Mouse (Mus musculus) kidney, postnatal 4 days (tissue): ENCODE data around the gene Eml4.
A peak's percentile ranks its signal among the peaks of the same experiment; 100 is the strongest.

Experiments used
- DNase-seq, 2 experiments: peaks; one replicate each; pipeline ENCODE4 v3.0.0; 2021; ENCODE audit warnings: mixed read lengths in 2 of 2

Eml4 gene

DNA sequence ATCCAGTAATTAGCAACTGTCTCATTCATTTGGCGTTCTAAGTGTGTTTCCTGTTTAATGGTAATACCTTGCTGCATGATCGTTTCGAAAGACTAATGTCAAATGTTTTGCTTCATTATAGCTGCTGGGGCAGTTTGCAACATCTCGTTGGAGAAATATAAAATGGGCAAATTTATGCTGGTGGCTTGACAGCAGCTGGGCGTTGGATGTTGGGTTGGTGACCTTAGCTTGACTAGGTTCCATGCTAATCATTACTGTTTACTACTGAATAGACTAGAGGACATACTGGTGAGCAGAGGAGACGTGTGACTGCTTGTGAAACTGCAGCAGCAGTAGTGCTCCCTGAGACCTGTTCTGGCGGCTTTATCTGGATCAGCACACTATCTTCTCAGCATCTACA, 6.5 kb upstream of the Eml4 start:
- DNase-seq: no peak

GRCm38 (mm10) chr17:83348056-83348822, 2.5 kb upstream of the Eml4 start:
- DNase-seq: peak in 1 of 2 experiments; percentile 17

DNA sequence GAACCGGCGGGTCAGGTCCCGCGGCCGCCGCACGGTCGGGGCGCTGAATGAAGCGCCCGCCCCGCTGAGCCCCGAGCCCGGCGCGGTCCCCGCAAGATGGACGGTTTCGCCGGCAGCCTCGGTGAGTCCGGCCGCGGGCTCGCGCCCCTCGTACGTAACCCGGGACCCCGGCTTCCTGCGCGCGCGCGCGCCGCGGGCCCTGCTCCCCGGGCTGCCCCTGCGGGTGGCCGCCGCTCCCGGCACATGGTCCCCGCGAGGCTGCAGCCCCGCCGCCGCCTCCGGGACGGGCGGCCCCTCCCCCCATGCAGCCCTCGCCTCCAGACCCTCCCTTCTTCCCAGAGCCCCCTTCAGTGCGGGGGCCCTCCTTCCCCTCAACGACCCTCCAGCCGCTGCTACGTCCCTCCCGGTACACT, 394 bp downstream of the Eml4 start:
- DNase-seq: peak in 1 of 2 experiments; percentile 73

DNA sequence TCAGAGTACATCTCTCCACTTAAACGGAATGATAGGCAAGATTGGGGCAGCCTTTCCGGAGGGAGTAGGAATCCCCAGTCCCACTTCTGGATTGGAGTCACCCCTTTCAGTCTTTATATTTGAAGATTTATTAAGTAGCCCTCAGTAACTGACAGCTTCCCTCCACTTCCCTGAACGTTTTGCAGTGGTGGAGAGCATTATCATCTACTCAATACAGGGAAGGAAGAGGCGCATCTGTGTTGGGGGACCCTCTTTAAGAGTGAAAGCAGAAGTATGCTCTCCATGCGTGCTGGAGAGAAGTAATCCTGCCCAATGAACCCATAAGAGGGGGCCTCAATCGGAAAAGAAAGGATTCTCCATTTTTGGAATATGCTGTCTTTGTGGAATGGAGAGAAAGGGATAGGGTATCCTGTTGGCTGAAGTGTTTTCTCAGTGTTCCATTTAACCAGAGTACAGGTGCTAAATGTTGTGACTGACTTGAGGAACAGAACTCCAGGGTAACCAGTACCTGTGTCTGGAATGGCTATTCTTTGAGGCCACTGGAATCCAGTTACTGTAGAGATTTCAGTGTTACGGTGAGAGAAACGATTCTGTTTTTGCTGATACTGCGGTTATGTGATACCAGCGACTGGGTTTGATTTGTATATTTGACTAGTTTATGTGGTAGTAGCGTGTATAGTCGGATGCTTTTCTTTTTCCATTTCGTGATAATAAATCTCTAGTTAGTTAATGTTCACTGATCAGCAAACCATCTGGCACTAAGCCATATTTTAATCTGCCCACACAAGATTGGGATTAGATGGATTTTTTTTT, 1.1 kb downstream of the Eml4 start:
- DNase-seq: peak in 1 of 2 experiments; percentile 21

DNA sequence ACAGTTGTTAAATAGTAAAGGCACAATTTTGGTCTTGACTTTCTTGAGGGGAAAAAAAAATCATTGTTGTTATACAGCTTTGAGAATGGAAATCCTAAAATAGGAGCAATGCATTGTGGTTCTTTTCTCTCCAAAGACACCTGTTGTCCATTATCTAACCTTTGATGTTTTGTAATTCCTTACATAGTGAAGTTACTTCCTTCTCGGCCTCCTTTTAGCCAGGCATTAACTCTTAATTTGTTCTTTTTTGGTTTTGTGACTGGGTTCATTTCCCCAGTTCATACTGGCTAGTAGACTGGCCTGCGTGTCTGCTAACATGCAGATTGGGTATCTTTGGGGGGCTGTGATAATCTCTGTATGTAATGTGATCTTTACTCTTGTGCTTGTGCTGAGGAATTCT, 1.7 kb downstream of the Eml4 start:
- no peak for DNase-seq

- DNase-seq: no peak
Measured at GRCm38 (mm10) chr17:83353011-83353410, 2.3 kb downstream of the Eml4 start.

- no peak for DNase-seq
Measured at GRCm38 (mm10) chr17:83353460-83353859, 2.7 kb downstream of the Eml4 start.

DNA sequence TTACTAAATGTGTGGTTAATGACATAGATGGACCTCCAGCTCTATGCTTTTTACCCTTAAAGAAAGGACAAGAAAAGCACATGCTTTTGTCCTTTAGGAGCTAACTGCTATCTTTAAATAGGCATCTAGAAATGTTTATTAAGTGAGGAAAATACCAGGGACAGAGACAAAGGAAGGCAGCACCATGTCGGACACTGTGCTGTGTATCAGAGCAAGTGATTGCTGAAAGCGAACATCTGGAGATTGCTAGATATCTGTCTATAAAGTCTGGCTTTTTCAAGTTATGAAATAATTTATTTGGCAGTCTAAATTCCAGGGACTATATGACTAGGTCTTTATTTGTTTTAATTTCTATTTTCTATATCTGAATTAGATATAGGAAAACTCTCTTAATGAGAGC, 4.8 kb downstream of the Eml4 start:
- no peak for DNase-seq

GRCm38 (mm10) chr17:83359934-83360333, 9.2 kb downstream of the Eml4 start:
- DNase-seq: no peak

DNA sequence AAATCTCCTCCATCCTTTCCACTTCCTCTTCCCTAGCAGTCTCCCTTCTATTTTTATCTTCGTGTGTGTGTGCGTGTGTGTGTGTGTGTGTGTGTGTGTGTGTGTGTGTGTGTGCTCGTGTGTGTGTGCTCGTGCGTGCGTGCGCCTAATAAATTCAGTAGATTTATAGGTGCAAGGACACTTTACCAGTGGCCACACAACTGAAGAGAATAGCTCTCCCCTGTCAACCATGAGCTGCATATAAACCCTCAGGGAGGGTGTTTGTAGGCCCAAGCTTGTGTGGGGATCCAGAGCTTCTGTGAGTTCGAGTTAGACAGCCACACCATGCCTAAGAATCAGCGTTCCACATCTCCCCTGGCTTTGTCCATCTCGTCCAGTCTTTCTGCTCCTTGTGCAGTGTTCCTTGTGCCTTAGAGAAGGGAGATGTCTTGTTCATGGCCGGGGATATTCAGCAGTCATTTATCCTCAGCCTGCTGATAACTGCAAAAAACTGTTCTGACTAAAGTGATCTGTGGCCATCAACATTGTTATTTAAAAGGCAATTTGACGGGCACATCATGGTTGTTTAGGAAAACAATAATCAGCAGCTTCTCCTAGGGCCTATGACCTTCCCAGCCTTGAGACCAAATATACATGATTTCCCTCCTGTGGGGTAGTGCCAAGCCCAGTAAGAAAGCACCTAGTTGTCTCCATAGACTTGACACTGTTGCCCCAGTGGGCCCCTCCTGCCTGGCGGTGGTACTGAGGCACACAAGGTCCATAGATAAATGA, 10.2 kb downstream of the Eml4 start:
- no peak for DNase-seq

GRCm38 (mm10) chr17:83363081-83363480, 12.3 kb downstream of the Eml4 start:
- no peak for DNase-seq

GRCm38 (mm10) chr17:83364296-83364695, 13.6 kb downstream of the Eml4 start:
- DNase-seq: no peak

DNA sequence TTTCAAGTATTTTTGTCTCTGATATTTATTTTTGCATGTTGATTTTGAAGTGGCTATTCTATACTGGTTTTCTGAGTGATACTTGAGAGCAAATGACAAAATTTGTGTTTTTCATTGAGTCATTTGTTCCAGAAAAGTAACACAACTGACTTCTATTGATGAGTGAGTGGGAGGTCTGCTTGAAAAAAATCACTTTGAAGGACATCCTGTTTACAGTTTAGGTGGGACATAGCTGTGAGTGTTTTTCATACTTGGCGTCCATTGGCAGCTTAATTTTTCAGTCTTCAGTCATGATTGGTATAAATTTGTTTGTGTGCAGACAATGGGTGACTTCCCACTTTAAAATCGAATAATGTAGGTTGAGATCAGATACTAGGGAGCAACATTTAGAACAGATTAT, 14.4 kb downstream of the Eml4 start:
- DNase-seq: no peak

- no peak for DNase-seq
Measured at GRCm38 (mm10) chr17:83365614-83366355, 15.1 kb downstream of the Eml4 start.

DNA sequence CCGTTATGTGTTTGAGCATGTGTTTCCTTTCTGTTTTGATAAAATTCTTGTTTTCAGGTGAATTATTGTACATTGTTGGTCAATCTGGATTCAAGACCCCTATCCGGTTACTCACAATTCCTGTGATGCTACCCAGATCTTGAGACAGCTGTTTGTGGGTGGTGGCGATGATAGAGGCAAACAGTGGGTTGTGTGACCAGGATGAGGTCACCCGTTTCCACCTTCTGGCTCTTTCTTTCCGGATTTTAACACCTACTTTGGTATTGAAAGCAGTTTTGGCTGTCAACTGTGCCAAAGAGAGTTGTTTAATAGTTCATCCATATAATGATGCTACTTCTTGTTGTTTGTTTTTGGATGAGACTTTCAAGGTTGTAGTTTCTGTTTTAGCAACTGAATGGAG, 16.7 kb downstream of the Eml4 start:
- DNase-seq: no peak

- no peak for DNase-seq
Measured at GRCm38 (mm10) chr17:83374123-83374522, 23.4 kb downstream of the Eml4 start.

DNA sequence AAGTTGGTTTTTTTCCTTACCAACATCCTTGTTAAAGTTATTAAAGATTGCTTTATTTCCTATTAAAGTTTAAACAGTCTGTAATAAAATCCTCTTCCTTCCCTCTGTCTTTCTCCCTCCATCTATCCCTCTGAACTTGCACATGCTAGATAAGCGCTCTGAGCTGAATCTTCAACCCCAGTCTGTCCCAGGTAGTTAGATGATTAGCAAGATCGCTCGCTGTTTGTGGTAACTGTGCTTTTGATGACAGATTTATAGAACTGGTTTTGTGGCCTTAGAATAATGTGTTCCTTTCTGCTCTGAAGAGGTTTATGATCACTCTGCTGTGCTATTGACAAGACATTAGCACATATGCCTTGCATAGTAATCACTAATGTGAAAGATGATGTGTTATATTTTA, 25.1 kb downstream of the Eml4 start:
- no peak for DNase-seq

GRCm38 (mm10) chr17:83376801-83377200, 26.1 kb downstream of the Eml4 start:
- DNase-seq: no peak

DNA sequence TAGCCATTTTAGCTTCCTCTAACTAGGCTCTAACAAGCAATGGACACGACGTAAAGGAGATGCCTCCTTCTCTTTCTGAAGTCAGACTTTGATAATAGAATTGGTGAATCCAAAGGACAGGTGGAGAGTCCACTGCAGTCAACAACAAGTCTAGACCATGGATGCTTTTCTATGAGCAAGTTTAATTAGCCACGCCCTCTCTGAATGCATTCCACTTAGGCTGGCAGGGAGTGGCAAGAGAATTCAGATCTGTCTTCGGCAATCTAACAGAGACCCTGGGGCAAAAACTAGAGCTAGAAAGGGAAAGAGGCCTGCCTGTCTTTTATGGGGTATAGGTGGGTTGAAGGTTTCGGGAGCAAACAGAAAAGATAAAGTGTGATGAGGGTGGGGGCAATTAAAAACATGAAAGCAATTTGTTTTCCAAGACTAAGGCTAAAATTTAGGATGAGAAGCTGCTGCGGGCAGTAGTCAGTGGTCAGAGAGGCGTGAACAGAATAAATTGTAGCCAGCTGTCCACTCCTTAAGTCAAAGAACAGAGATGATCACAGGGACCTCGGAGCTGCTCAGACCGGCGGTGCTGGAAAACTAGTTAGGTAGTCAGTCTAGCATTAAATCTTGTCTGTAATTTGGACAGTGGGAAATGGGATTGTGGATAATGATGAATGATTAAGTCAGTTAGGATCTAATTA, 27.2 kb downstream of the Eml4 start:
- DNase-seq: peak; percentile 13 to 49

DNA sequence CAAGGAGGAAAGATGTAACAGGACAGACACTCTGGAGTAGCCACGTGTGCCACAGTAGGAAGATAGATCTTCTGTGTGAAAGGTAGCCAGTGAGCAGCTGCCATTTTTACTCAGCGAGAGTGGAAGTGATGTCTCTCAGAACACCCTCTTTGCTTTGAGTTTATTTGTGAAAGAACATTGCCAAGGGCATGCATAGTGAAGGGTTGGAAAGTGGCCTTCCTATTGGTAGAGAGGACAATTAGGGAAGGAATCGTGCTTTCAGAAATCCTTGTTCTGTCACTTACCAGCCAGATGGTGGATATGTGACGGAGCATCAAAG, 27.7 kb downstream of the Eml4 start:
- DNase-seq: no peak

DNA sequence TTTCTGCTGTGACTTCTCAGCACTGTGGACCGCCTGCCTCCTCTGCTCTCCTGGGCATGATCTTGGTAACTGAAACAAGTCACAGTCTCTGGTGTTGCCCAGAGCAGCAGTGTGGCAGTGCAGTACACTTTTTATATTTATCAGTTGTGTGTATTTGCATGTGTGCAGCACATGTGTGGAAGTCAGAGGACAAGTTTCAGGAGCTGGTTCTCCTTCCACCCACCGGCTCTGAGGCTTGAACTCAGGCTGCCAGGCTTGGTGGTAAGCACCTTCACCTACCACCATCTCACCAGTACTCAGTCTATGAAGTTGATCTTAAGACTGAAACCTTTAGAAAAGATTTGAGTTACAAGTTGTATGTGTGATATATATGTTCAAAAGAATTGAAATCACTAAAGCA, 28.6 kb downstream of the Eml4 start:
- DNase-seq: no peak

GRCm38 (mm10) chr17:83379791-83380190, 29.1 kb downstream of the Eml4 start:
- DNase-seq: no peak
